Mouse (Mus musculus): Measurements from ENCODE around the gene Ggt5. TPM values are rescaled to one million over a fixed set of nuclear protein-coding genes. Genes with fewer than 3 reads are reported as not detected.

Gene Ggt5
- polyA plus RNA-seq, 1 experiment from 2014 or later = 2.1 TPM

- Histone ChIP-seq H3K27ac (ENCODE audit: low read depth, low read length) (peak overlapping the region; percentile 79), H3K9me3 (replicated peaks; ENCODE audit: control insufficient read depth, low read length) (no peaks in the 10 kb centered on the region), H3K4me1 (ENCODE audit: control insufficient read depth, insufficient read depth, low read length) (peaks cover 39% of the 10 kb centered on the region), H3K27me3 (replicated peaks; ENCODE audit: control insufficient read depth, insufficient read depth, low read length) (no peaks in the 10 kb centered on the region), H3K9ac (ENCODE audit: low read length) (peak overlapping the region; percentile 2; the same call in 1 of the 2 replicates), H3K4me3 (ENCODE audit: low read depth, low read length) (no peak overlapping the region), H3K36me3 (ENCODE audit: control insufficient read depth, insufficient read depth, low read length) (peaks cover 32% of the 10 kb centered on the region), H3K4me2 (ENCODE audit: low read length) (no peak overlapping the region)
- ATAC-seq (peak; percentile 75), DNase-seq (ENCODE audit: low spot score) (peak; percentile 91)
- 8% methylated on average over 9 of the region's 9 CpGs for WGBS
Measured at GRCm38 (mm10) chr10:75556026-75556425, 33.1 kb upstream of the Ggt5 start.

GRCm38 (mm10) chr10:75558515-75558914 is 30.6 kb upstream of the Ggt5 start:
- Histone ChIP-seq H3K27ac (ENCODE audit: low read depth, low read length) (peak overlapping the region; percentile 89), H3K4me2 (ENCODE audit: low read length) (peak overlapping the region; percentile 88), H3K27me3 (replicated peaks; ENCODE audit: control insufficient read depth, insufficient read depth, low read length) (no peaks in the 10 kb centered on the region), H3K36me3 (ENCODE audit: control insufficient read depth, insufficient read depth, low read length) (peaks cover 23% of the 10 kb centered on the region), H3K4me3 (ENCODE audit: low read depth, low read length) (peak overlapping the region; percentile 63), H3K4me1 (ENCODE audit: control insufficient read depth, insufficient read depth, low read length) (peaks cover 39% of the 10 kb centered on the region), H3K9me3 (replicated peaks; ENCODE audit: control insufficient read depth, low read length) (no peaks in the 10 kb centered on the region), H3K9ac (ENCODE audit: low read length) (peak overlapping the region; percentile 35; the same call in 1 of the 2 replicates)
- ATAC-seq (peak; percentile 44), DNase-seq (ENCODE audit: low spot score) (peak; percentile 92)
- WGBS = 25% methylated on average over 3 of the region's 3 CpGs

GRCm38 (mm10) chr10:75559041-75559675 is 30.0 kb upstream of the Ggt5 start:
- peak overlapping the region; percentile 63 for H3K4me3 ChIP-seq (ENCODE audit: low read depth, low read length)
- H3K9ac ChIP-seq (ENCODE audit: low read length) = peak overlapping the region; percentile 89
- peak; percentile 49 for DNase-seq (ENCODE audit: low spot score)
- H3K36me3 ChIP-seq (ENCODE audit: control insufficient read depth, insufficient read depth, low read length) = peaks cover 17% of the 10 kb centered on the region; the same call in 1 of the 2 replicates
- H3K9me3 ChIP-seq (replicated peaks; ENCODE audit: control insufficient read depth, low read length) = no peaks in the 10 kb centered on the region
- peak; percentile 6; the same call in 1 of the 2 replicates for ATAC-seq
- H3K27ac ChIP-seq (ENCODE audit: low read depth, low read length) = peak overlapping the region; percentile 89
- peak overlapping the region; percentile 88 for H3K4me2 ChIP-seq (ENCODE audit: low read length)
- peaks cover 39% of the 10 kb centered on the region for H3K4me1 ChIP-seq (ENCODE audit: control insufficient read depth, insufficient read depth, low read length)
- 4% methylated on average over 14 of the region's 14 CpGs for WGBS
- no peaks in the 10 kb centered on the region for H3K27me3 ChIP-seq (replicated peaks; ENCODE audit: control insufficient read depth, insufficient read depth, low read length)

GRCm38 (mm10) chr10:75559676-75560548 is 29.2 kb upstream of the Ggt5 start, which contains the start of gene Lrrc75b:
TSS of gene Lrrc75b (minus strand) at chr10:75560330.
- Histone ChIP-seq H3K36me3 (ENCODE audit: control insufficient read depth, insufficient read depth, low read length) (peaks cover 17% of the 10 kb centered on the region; the same call in 1 of the 2 replicates), H3K4me2 (ENCODE audit: low read length) (peak within 1 kb of the TSS; percentile 88), H3K27ac (ENCODE audit: low read depth, low read length) (peak within 1 kb of the TSS; percentile 89), H3K4me1 (ENCODE audit: control insufficient read depth, insufficient read depth, low read length) (peaks cover 39% of the 10 kb centered on the region), H3K4me3 (ENCODE audit: low read depth, low read length) (peak within 1 kb of the TSS; percentile 63), H3K27me3 (replicated peaks; ENCODE audit: control insufficient read depth, insufficient read depth, low read length) (no peaks in the 10 kb centered on the region), H3K9ac (ENCODE audit: low read length) (peak within 1 kb of the TSS; percentile 89), H3K9me3 (replicated peaks; ENCODE audit: control insufficient read depth, low read length) (no peaks in the 10 kb centered on the region)
- DNase-seq (ENCODE audit: low spot score) (peak; percentile 62), ATAC-seq (peak; percentile 40)
- under 1% methylated on average over 59 of the region's 75 CpGs for WGBS

GRCm38 (mm10) chr10:75560549-75560899 is 28.6 kb upstream of the Ggt5 start:
- no peaks in the 10 kb centered on the region for H3K27me3 ChIP-seq (replicated peaks; ENCODE audit: control insufficient read depth, insufficient read depth, low read length)
- H3K9ac ChIP-seq (ENCODE audit: low read length) = peak overlapping the region; percentile 89
- peak overlapping the region; percentile 89; the same call in 1 of the 2 replicates for H3K27ac ChIP-seq (ENCODE audit: low read depth, low read length)
- no peaks in the 10 kb centered on the region for H3K9me3 ChIP-seq (replicated peaks; ENCODE audit: control insufficient read depth, low read length)
- peaks cover 38% of the 10 kb centered on the region for H3K4me1 ChIP-seq (ENCODE audit: control insufficient read depth, insufficient read depth, low read length)
- H3K4me2 ChIP-seq (ENCODE audit: low read length) = peak overlapping the region; percentile 88
- DNase-seq (ENCODE audit: low spot score) (peak; percentile 33), ATAC-seq (peak; percentile 16; the same call in 1 of the 2 replicates)
- 13% methylated on average over 6 of the region's 6 CpGs for WGBS
- peaks cover 12% of the 10 kb centered on the region; the same call in 1 of the 2 replicates for H3K36me3 ChIP-seq (ENCODE audit: control insufficient read depth, insufficient read depth, low read length)
- H3K4me3 ChIP-seq (ENCODE audit: low read depth, low read length) = peak overlapping the region; percentile 63

- Histone ChIP-seq H3K9me3 (replicated peaks; ENCODE audit: control insufficient read depth, low read length) (no peaks in the 10 kb centered on the region), H3K27me3 (replicated peaks; ENCODE audit: control insufficient read depth, insufficient read depth, low read length) (no peaks in the 10 kb centered on the region), H3K4me2 (ENCODE audit: low read length) (peak within 1 kb of the TSS; percentile 88), H3K4me3 (ENCODE audit: low read depth, low read length) (peak within 1 kb of the TSS; percentile 63), H3K27ac (ENCODE audit: low read depth, low read length) (peak within 1 kb of the TSS; percentile 89; the same call in 1 of the 2 replicates), H3K9ac (ENCODE audit: low read length) (peak within 1 kb of the TSS; percentile 89), H3K36me3 (ENCODE audit: control insufficient read depth, insufficient read depth, low read length) (0 out of 2 replicates have a peak, but pooled peaks cover 5% of the 10 kb centered on the region), H3K4me1 (ENCODE audit: control insufficient read depth, insufficient read depth, low read length) (peaks cover 31% of the 10 kb centered on the region)
- no peak for DNase-seq (ENCODE audit: low spot score)
- 51% methylated on average over 10 of the region's 10 CpGs for WGBS
- ATAC-seq = no peak
Measured at GRCm38 (mm10) chr10:75561071-75561654, 28.0 kb upstream of the Ggt5 start, which contains the start of gene Ggt1. TSS of gene Ggt1 (plus strand) at chr10:75561604.

- DNase-seq (ENCODE audit: low spot score) = no peak
- no peaks in the 10 kb centered on the region for H3K9me3 ChIP-seq (replicated peaks; ENCODE audit: control insufficient read depth, low read length)
- H3K9ac ChIP-seq (ENCODE audit: low read length) = no peak overlapping the region
- WGBS = 87% methylated on average over 8 of the region's 8 CpGs
- no peaks in the 10 kb centered on the region for H3K36me3 ChIP-seq (ENCODE audit: control insufficient read depth, insufficient read depth, low read length)
- H3K27ac ChIP-seq (ENCODE audit: low read depth, low read length) = no peak overlapping the region
- H3K27me3 ChIP-seq (replicated peaks; ENCODE audit: control insufficient read depth, insufficient read depth, low read length) = no peaks in the 10 kb centered on the region
- H3K4me2 ChIP-seq (ENCODE audit: low read length) = no peak overlapping the region
- ATAC-seq = no peak
- peaks cover 17% of the 10 kb centered on the region for H3K4me1 ChIP-seq (ENCODE audit: control insufficient read depth, insufficient read depth, low read length)
- H3K4me3 ChIP-seq (ENCODE audit: low read depth, low read length) = no peak overlapping the region
Measured at GRCm38 (mm10) chr10:75562596-75562995, 26.5 kb upstream of the Ggt5 start.

- 86% methylated on average over 12 of the region's 12 CpGs for WGBS
- H3K36me3 ChIP-seq (ENCODE audit: control insufficient read depth, insufficient read depth, low read length) = no peaks in the 10 kb centered on the region
- H3K9me3 ChIP-seq (replicated peaks; ENCODE audit: control insufficient read depth, low read length) = no peaks in the 10 kb centered on the region
- H3K27ac ChIP-seq (ENCODE audit: low read depth, low read length) = no peak overlapping the region
- DNase-seq (ENCODE audit: low spot score) (no peak), ATAC-seq (no peak)
- H3K9ac ChIP-seq (ENCODE audit: low read length) = no peak overlapping the region
- no peak overlapping the region for H3K4me2 ChIP-seq (ENCODE audit: low read length)
- H3K4me3 ChIP-seq (ENCODE audit: low read depth, low read length) = no peak overlapping the region
- peaks cover 5% of the 10 kb centered on the region; the same call in 1 of the 2 replicates for H3K4me1 ChIP-seq (ENCODE audit: control insufficient read depth, insufficient read depth, low read length)
- no peaks in the 10 kb centered on the region for H3K27me3 ChIP-seq (replicated peaks; ENCODE audit: control insufficient read depth, insufficient read depth, low read length)
Measured at GRCm38 (mm10) chr10:75564687-75565265, 24.4 kb upstream of the Ggt5 start.

Data from forebrain, embryonic 14.5 days (tissue).